Mouse (Mus musculus) heart, postnatal 0 days (tissue): ENCODE measurements around the gene Tmem259. TPM values are rescaled to one million over a fixed set of nuclear protein-coding genes. Genes with fewer than 3 reads are reported as not detected.
A peak's percentile ranks its signal among the peaks of the same experiment; 100 is the strongest.

Experiments used
- ATAC-seq: fragments of 200-750 bp; cut with Nextera tagmentation; 2 replicates; pipeline ENCODE4 v1.8.0; 2017; ENCODE audit warnings: low read depth, moderate number of reproducible peaks, moderate library complexity; ENCODE audit not compliant: insufficient read depth
- DNase-seq: peaks from one replicate; pipeline ENCODE4 v3.0.0-alpha.2; 2016; ENCODE audit warnings: low spot score
- H3K27ac ChIP-seq: fragments of 300-500 bp; sonication (generic); 2 replicates; pipeline ENCODE4 v1.5.1; 2014; ENCODE audit warnings: low read depth, mild to moderate bottlenecking
- H3K27me3 ChIP-seq: fragments of 300-500 bp; sonication (generic); 2 replicates; pipeline ENCODE4 v1.6.1; 2014; ENCODE audit warnings: low read length, mixed read lengths; ENCODE audit not compliant: control insufficient read depth, insufficient read depth
- H3K36me3 ChIP-seq: fragments of 300-500 bp; sonication (generic); replicated peaks from 2 replicates; pipeline ENCODE4 v1.6.1; 2014; ENCODE audit warnings: low read length, mixed read lengths; ENCODE audit not compliant: control insufficient read depth, insufficient read depth
- H3K4me1 ChIP-seq: fragments of 300-500 bp; sonication (generic); 2 replicates; pipeline ENCODE4 v1.6.1; 2014; ENCODE audit warnings: antibody characterized with exemption; ENCODE audit not compliant: control insufficient read depth, insufficient read depth
- H3K4me2 ChIP-seq: fragments of 300-500 bp; sonication (generic); 2 replicates; pipeline ENCODE4 v1.6.1; 2014; ENCODE audit warnings: low read depth, mild to moderate bottlenecking, low read length, moderate library complexity
- H3K4me3 ChIP-seq: fragments of 300-500 bp; sonication (generic); 2 replicates; pipeline ENCODE4 v1.5.1; 2014; ENCODE audit warnings: low read depth, low read length
- H3K9ac ChIP-seq: fragments of 300-500 bp; sonication (generic); replicated peaks from 2 replicates; pipeline ENCODE4 v1.6.1; 2014; ENCODE audit warnings: low read depth, low read length, mixed read lengths
- H3K9me3 ChIP-seq: fragments of 300-500 bp; sonication (generic); replicated peaks from 2 replicates; pipeline ENCODE4 v1.6.1; 2016; ENCODE audit warnings: low read length; ENCODE audit not compliant: control insufficient read depth
- CTCF ChIP-seq: IDR thresholded peaks from 2 replicates; pipeline ENCODE4 v1.5.1; 2016; ENCODE audit warnings: antibody characterized with exemption, control low read depth, low read depth
- EP300 ChIP-seq: IDR thresholded peaks from 2 replicates; pipeline ENCODE4 v1.6.1; 2016; ENCODE audit warnings: antibody characterized with exemption, low read depth
- WGBS: fragments of 180-500 bp; shearing (Covaris S2); extraction: QIAGEN DNeasy Blood & Tissue Kit; methylation state at CpG from one replicate; pipeline ENCODE4 v1.1.7; 2014; 5-methylcytosine and 5-hydroxymethylcytosine counted together
- polyA plus RNA-seq: library from polyadenylated mRNA; unstranded; fragments of >200 nt; fragmentation: Nextera tagmentation; extraction: Ambion mirVana; gene quantifications from 2 replicates; pipeline ENCODE4 v1.2.1, GENCODE M21; 2015
- total RNA-seq: library from RNA; depleted of rRNA; stranded (reverse); fragments of >200 nt; gene quantifications from 2 replicates; pipeline ENCODE4 v1.2.3, GENCODE M21; 2014; ENCODE audit warnings: low replicate concordance

Tmem259 gene
- total and polyA plus RNA-seq, 2 experiments from 2014 or later, result 18.0 to 162 TPM

- no peaks in the 10 kb centered on the region for H3K9me3 ChIP-seq
- H3K4me1 ChIP-seq, result peaks cover 21% of the 10 kb centered on the region
- H3K27ac ChIP-seq, result no peak overlapping the region
- no peaks in the 10 kb centered on the region for H3K27me3 ChIP-seq
- ATAC-seq (no peak), DNase-seq (no peak)
- 69% methylated on average over 6 of the region's 6 CpGs for WGBS
- 0 out of 2 replicates have a peak, but pooled peaks cover 7% of the 10 kb centered on the region for H3K36me3 ChIP-seq
- TF ChIP-seq EP300, result no peak
- no peak for TF ChIP-seq CTCF
- no peak overlapping the region for H3K4me2 ChIP-seq
- H3K4me3 ChIP-seq, result no peak overlapping the region
- H3K9ac ChIP-seq, result no peak overlapping the region
Observed at GRCm38 (mm10) chr10:79933861-79934260, 50.3 kb downstream of the Tmem259 start.

GRCm38 (mm10) chr10:79933145-79933679 lies 50.9 kb downstream of the Tmem259 start:
- Histone ChIP-seq H3K27ac (no peak overlapping the region), H3K4me3 (no peak overlapping the region), H3K4me1 (peaks cover 23% of the 10 kb centered on the region), H3K9ac (no peak overlapping the region), H3K27me3 (no peaks in the 10 kb centered on the region), H3K4me2 (no peak overlapping the region), H3K9me3 (no peaks in the 10 kb centered on the region), H3K36me3 (0 out of 2 replicates have a peak, but pooled peaks cover 7% of the 10 kb centered on the region)
- 55% methylated on average over 9 of the region's 9 CpGs for WGBS
- ATAC-seq (no peak), DNase-seq (no peak)
- no peak for TF ChIP-seq EP300
- no peak for TF ChIP-seq CTCF

- TF ChIP-seq CTCF, result no peak
- 0 out of 2 replicates have a peak, but pooled peaks have one; percentile 45 for TF ChIP-seq EP300
- Histone ChIP-seq H3K4me3 (no peak overlapping the region), H3K4me2 (no peak overlapping the region), H3K9me3 (no peaks in the 10 kb centered on the region), H3K27me3 (no peaks in the 10 kb centered on the region), H3K4me1 (peaks cover 28% of the 10 kb centered on the region), H3K9ac (no peak overlapping the region), H3K27ac (no peak overlapping the region), H3K36me3 (0 out of 2 replicates have a peak, but pooled peaks cover 7% of the 10 kb centered on the region)
- no peak for DNase-seq
- WGBS, result 21% methylated on average over 8 of the region's 8 CpGs
- ATAC-seq, result peak; percentile 10; the same call in 1 of the 2 replicates
Observed at GRCm38 (mm10) chr10:79932736-79933135, 51.4 kb downstream of the Tmem259 start.

- Histone ChIP-seq H3K4me3 (no peak overlapping the region), H3K27ac (no peak overlapping the region), H3K27me3 (no peaks in the 10 kb centered on the region), H3K4me2 (no peak overlapping the region), H3K9ac (no peak overlapping the region), H3K36me3 (0 out of 2 replicates have a peak, but pooled peaks cover 7% of the 10 kb centered on the region), H3K4me1 (peaks cover 19% of the 10 kb centered on the region), H3K9me3 (no peaks in the 10 kb centered on the region)
- no peak for TF ChIP-seq EP300
- TF ChIP-seq CTCF, result no peak
- DNase-seq, result no peak
- WGBS, result 85% methylated on average over 9 of the region's 9 CpGs
- ATAC-seq, result no peak
Observed at GRCm38 (mm10) chr10:79931797-79932196, 52.3 kb downstream of the Tmem259 start.

- H3K4me2 ChIP-seq, result no peak overlapping the region
- DNase-seq, result no peak
- H3K36me3 ChIP-seq, result 0 out of 2 replicates have a peak, but pooled peaks cover 7% of the 10 kb centered on the region
- H3K27ac ChIP-seq, result no peak overlapping the region
- no peak for TF ChIP-seq CTCF
- no peak for TF ChIP-seq EP300
- WGBS, result 90% methylated on average over 16 of the region's 16 CpGs
- H3K4me3 ChIP-seq, result no peak overlapping the region
- no peak overlapping the region for H3K9ac ChIP-seq
- no peaks in the 10 kb centered on the region for H3K9me3 ChIP-seq
- no peak for ATAC-seq
- H3K27me3 ChIP-seq, result no peaks in the 10 kb centered on the region
- H3K4me1 ChIP-seq, result peaks cover 22% of the 10 kb centered on the region
Observed at GRCm38 (mm10) chr10:79930826-79931186, 53.3 kb downstream of the Tmem259 start.
